Mouse (Mus musculus) liver, postnatal 0 days (tissue): ENCODE measurements around the gene 9530003J23Rik.

Experiments
- CTCF ChIP-seq: sonication (generic); IDR thresholded peaks from 2 replicates; pipeline ENCODE4 v1.5.1; 2016; ENCODE audit warnings: antibody characterized with exemption, low read depth
- EP300 ChIP-seq: IDR thresholded peaks from 2 replicates; pipeline ENCODE4 v1.6.1; 2016; ENCODE audit warnings: antibody characterized with exemption, low read depth, mild to moderate bottlenecking

DNA sequence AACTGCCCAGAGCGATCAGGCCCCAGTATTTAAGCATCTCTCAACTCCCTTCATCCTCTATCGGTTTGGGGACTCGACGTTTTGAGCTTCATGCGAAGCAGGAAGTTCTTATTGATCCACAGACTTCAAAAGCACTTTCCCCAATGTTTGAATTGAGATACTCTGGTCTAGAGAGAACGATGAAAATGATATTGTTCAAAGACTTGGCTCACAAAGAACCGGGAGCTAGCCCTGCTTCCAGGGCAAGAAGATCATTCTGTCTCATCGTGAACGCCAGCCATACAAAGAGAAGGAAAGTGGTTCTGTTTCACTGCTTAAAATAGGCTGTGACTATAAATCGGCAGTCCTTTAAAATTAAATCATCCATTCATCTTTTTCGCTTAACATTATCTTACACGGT lies at the start of gene 9530003J23Rik:
- TF ChIP-seq CTCF = no peak
- TF ChIP-seq EP300 = no peak
